Mouse (Mus musculus) lung, postnatal 0 days (tissue): Measurements from ENCODE around the gene Map3k6.

ENCODE experiments used
- CTCF ChIP-seq: IDR thresholded peaks from 2 replicates; pipeline ENCODE4 v1.5.1; 2016; ENCODE audit warnings: antibody characterized with exemption, mild to moderate bottlenecking
- EP300 ChIP-seq: IDR thresholded peaks from 2 replicates; pipeline ENCODE4 v1.6.1; 2016; ENCODE audit warnings: antibody characterized with exemption, mild to moderate bottlenecking, control low read depth

DNA sequence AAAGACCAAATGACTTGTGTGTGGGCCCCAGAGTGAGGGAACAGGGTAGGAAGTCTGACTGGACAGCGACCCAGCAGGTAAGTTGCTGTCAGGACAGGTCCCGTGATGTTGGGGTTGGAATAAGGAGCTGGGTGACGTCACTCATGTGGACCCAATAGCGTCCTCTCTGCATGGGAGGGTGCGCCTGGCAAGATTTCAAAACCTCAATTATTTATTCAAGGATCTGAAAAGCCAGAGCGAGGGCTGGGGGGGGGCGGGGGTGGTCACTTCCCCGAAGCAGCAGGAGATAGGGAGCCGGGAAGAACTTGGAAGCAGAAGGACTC lies 27.4 kb upstream of the Map3k6 start:
- TF ChIP-seq CTCF, result peak; percentile 36
- no peak for TF ChIP-seq EP300
